Mouse (Mus musculus): ENCODE measurements around the gene Tmem200b.
A peak's percentile ranks its signal among the peaks of the same experiment; 100 is the strongest.

The Tmem200b gene

DNA sequence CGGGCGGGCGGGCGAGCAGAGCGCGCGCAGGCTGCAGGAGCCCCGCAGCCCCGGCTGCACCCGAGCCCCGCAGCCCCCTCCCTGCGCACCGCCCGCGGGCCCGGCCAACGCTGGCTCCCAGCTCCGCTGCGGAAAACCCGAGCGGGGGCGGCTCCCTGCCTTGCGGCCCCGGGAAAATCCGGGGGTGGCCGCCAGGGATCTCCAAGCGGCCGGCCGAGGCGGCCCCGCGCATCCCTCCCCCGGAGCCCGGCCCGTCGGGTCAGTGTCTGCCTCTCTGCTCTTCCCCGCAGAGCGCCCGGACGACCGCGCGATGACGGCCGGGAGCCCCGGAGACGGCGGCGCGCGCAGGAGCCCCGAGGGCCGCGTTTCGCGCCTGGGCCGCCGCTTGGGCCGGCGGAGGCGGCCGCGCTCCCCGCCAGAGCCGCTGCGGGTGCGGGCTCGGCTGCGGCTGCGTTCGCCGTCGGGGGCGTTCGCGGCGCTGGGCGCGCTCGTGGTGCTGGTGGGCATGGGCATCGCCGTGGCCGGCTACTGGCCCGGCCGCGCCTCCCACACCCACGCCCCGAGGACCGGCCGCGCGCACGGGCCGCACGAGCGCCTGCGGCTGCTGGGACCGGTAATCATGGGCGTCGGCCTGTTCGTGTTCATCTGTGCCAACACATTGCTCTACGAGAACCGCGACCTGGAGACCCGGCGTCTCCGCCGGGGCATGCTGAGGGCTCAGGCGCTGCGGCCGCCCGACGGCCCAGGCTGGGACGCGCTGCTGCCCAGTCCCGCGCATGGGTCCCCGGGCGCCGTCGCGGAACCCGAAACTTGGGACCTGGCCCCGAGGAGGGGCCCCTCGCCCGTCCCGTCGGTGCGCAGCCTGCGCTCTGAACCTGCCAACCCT, at the start of gene Tmem200b:
Tmem200b (plus strand) TSS at position 311 of the 886 bp plus-strand sequence.
- peak in 1 of 2 experiments; percentile 53 for DNase-seq (ENCODE audit: low spot score in 2 of 2)

DNA sequence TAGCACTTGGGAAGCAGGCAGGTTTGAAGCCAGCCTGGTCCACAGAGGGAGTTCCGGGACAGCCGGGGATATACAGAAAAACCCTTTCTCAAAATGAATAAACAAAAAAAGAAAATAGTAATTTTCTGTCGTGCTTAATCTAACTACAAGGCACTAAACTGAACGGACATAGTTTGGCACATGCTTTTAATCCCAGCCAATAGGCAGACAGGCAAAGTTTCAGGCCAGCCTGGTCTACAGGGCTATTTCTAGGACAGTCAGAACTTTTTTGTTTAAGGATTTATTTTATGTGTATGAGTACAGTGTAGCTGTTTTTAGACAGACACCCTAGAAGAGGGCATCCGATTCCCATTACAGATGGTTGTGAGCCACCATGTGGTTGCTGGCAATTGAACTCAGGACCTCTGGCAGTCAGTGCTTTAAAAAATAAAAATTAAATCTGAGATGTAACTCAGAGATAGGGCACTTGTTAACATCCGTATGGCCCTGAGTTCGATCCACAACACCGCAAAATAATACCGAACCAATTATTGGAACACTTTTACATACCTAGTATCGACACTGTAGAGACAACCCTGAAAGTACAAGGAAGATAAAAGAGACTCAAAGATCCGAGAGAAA, 48.8 kb upstream of the Tmem200b start:
- no peak for DNase-seq (ENCODE audit: low spot score in 2 of 2)

DNA sequence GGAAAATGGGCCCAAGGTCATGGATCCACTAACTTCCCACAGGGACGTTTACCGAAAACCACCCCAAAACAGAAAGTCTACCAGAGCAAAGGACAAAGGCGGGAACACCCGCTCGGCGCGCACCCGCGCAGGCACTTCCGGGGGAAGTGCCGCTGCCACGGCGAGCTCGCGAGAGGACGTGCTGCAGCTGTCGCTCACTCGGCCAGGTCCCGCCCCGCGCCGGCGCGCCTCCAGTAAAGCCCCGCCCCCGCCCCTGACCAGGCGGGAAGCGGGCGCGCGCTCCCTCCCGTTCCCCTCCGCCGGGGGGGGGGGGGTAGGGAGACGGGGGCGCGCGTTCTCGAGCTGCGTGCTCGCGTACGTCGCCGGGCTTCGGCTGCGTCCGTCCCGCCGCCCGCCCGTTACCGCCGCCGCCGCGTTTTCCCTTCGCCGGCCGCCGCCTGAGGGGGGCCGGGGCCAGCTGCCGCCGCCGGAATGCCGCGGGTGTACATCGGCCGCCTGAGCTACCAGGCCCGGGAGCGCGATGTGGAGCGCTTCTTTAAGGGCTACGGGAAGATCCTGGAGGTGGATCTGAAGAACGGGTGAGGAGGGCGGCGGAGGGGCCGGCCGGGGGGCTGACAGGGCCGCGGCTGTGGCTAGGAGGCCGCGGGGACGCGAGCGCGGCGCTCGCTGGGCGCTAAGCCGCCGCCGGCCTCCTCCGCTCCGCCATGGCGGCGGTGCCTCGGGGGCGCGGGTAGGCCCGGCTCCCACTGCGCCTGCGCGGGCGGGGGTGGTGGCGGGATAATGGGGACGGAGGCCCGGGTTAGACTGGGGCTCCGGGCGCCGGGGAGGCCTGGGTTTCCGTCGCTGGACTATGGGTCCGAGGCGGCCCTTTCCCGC, 48.0 kb upstream of the Tmem200b start, which contains the start of gene Srsf4:
Srsf4 (plus strand) TSS at position 325 of the 876 bp plus-strand sequence.
- peak; percentile 97 for DNase-seq (ENCODE audit: low spot score in 2 of 2)

DNA sequence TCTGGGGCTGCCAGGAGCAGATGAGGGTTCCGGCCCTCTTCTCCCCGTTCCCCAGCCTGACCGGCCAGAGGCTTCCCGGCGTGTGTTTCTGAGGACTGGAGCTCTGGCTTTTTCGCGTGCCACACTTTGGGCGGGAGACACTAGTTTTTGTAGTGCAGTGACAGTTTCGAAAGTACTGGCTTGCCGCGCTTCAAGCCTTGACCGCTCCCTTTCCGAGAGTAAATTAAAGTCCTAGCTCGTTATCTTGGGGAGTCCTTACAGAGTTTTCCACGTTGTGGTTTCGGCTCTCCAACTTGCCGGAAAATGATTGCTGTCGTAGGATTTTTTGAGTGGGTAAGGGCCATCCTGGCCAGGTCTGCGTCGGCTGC, 47.4 kb upstream of the Tmem200b start:
- DNase-seq (ENCODE audit: low spot score in 2 of 2): no peak

DNA sequence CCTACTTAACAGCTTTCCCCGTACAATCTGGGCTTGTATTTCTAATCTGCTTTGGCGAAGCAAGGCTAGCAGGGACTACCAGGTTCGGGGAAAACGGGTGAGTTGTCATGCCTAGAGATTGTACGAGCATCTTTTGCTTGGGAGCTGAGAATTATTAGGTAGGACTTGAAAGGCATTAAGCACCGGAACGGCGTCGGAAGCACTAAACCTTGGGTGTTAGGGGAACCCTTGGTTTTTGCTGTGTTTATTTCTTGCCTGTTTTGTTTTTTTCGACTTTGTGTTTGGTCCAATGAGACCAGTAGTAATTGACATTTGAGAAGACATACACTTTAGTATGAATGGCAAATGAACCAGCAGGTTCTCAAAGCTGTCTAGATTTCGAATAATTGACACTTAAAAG, 47.0 kb upstream of the Tmem200b start:
- no peak for DNase-seq (ENCODE audit: low spot score in 2 of 2)

DNA sequence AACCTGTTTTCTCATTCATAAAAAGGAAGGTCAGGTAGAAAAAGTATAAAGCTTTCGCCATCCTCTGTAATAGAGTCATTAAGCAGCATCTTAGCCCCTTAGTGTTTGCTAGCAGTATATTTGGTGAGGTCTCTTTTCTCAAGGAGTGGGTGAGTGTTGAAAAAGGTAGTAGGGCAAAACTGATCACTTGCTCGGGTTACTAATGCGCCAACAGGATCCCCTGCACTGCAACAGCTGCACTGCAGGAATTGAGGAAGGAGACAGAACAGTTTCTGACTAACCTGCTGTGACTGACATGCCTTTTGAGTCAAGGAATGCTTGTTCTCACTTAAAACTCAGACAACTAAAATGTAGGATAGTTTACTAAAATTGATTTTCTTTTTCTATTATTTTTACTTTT, 46.3 kb upstream of the Tmem200b start:
- DNase-seq (ENCODE audit: low spot score in 2 of 2): no peak

DNA sequence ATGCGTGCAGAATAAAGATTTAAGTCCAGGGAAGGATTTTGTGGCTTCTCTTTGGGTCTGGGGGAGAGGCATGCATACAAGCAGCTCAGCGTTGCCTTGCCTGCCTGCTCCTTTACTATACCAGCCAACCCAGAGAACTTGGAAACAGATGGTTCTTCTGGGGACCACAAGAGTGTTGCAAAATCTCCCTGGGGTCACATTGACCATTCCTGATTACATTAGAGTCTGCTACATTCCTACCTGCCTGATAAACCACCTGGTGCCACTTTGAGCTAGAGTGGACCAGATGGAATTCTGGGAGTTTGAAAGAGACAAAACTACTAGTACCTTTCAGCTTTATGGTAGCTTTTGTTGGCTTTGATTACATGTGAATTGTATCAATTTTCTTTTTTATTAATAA, 44.7 kb upstream of the Tmem200b start:
- no peak for DNase-seq (ENCODE audit: low spot score in 2 of 2)

DNA sequence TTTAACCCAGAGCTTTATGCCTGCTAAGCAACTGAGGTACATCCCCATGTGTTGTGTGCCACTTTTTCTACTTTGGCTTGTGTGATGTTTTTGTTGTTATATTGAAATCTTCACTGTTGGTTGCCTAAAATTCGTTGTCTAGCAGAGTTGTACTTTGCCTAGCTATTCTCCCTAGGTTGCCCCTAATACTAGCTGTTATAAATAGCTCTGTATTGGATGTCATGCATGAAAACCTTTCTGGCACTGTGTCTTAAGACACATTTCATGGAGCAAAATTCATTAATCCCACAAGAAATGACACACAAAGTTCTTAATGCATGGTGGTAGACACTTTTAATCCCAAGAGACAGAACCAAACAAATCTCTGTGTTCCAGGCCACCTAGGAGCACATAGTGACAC, 41.9 kb upstream of the Tmem200b start:
- no peak for DNase-seq (ENCODE audit: low spot score in 2 of 2)

DNA sequence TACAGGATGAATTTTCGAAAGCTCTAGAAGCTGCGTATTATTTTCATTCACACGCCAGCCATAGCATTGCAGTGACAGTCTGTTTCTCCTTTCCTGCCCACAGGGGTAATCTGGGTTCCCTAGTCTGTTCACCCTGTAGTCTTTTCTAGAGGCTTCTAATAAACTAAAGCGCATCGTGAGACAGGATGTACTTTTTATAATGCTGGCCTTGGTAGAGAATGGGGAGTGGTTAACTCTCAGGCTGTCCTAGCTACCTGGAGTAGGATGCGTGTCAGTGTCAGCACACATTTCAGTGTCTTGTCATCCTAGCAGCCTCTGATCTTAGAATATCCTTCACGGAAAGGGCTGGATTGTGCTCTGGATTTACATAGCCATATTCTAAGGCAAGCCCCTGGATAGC, 40.3 kb upstream of the Tmem200b start:
- DNase-seq (ENCODE audit: low spot score in 2 of 2): no peak

DNA sequence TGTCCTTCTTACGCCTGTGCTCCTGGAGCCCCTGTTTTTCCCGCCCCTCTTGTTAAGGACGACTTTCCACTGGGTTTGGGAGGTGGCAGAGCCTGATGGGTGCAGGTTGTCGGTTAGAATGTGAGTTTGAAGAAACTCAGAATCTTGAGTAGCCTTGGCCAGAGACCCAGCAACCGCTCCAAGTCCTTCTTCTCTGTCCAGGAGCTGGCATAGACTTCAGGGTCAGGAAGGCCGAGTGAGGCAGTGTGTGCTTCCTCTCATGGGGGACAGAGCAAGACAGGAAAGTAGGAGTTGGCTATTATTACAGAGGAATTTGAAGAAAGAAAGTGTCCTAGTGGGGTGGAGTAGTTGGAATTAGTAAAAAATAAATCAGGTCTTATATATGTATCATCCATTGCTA, 38.0 kb upstream of the Tmem200b start:
- no peak for DNase-seq (ENCODE audit: low spot score in 2 of 2)

DNA sequence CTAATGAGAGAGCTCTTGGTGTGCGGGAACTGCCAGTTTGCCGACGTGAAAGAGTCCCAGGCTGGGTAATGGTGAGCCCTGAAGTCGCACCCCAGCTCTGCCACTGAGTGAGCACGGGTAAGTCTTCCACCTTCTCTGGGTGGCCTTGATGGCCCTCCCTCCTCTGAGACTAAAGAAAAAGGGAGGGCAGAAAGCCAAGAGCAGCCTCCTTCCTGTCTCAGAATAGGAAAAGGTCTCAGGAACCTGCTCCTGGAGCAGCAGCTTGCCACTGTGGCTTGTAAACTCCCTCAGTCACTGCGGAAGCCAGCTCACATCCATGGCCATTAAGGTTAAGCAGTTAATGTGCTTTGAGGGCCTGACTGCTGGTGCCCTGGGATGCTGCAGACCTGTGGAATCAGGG, 36.2 kb upstream of the Tmem200b start:
- no peak for DNase-seq (ENCODE audit: low spot score in 2 of 2)

DNA sequence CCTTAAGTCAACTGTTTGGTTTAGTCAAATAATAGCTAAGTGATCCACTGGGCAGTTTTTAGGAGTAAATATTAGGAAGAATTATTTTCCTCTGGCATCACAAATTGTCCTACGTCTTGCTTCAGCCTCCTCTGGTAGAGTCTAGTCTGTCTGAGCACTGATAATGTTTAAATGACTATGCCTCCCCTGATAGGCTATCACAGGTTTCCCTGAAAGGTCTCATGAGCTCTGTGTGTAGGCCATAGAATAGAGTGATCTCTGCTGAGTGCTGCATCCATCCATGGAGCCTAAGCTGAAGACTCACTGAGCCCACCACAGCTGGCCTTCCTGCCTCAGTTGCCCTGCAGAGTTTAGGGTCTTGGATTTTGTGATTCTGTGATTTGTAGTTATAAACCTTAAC, 33.0 kb upstream of the Tmem200b start:
- no peak for DNase-seq (ENCODE audit: low spot score in 2 of 2)

DNA sequence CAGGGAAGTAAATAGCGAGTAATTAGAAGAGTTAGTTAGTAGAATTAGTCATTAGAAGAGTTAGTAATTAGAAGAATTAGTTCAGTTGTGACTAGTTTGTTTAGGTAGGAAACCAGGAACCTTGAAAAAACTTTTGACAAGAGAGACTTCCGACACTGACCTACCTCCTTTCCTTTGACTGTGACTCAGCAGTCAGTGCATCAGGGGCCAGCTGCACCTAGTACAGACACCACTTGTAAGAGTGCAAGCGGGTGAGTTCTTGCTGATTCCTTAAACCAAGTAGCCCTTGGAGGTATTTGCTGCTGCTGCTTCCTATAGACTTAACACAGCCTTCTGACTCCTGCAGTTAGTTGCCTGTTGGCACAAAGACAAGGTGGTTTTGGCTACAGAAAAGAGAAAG, 30.9 kb upstream of the Tmem200b start:
- no peak for DNase-seq (ENCODE audit: low spot score in 2 of 2)

DNA sequence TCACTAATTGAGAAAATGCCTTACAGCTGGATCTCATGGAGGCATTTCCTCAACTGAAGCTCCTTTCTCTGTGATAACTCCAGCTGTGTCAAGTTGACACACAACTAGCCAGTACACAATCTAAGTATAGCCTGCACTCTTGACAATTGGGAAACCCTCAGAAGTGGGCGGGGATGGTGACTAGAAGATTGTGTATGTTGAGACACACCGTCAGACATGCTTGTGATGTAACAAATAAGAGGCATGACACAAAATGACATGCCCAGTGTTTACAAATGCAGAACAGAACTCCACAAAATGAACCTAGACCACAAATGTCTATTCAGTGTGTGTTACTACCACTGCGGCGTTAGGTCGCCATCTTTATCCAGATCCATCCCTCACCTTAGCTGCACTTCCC, 24.5 kb upstream of the Tmem200b start:
- DNase-seq (ENCODE audit: low spot score in 2 of 2): no peak

DNA sequence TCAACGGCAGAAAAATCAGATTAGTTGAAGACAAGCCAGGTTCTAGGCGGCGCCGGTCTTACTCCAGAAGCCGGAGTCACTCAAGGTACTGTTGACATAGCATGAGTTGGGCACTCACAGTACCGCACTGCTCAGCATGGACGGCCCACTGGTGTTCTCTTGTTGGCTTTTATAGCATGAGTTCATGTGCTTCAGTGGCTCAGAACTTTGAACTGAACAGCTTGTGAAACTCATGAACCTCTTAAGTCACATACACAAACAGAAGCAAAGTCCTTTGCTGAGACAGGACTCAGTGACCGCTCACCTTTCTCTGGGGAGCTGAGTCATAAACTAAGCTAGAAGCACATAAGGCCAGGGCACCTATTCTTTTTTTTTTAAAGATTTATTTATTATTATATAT, 23.8 kb upstream of the Tmem200b start:
- DNase-seq (ENCODE audit: low spot score in 2 of 2): no peak

DNA sequence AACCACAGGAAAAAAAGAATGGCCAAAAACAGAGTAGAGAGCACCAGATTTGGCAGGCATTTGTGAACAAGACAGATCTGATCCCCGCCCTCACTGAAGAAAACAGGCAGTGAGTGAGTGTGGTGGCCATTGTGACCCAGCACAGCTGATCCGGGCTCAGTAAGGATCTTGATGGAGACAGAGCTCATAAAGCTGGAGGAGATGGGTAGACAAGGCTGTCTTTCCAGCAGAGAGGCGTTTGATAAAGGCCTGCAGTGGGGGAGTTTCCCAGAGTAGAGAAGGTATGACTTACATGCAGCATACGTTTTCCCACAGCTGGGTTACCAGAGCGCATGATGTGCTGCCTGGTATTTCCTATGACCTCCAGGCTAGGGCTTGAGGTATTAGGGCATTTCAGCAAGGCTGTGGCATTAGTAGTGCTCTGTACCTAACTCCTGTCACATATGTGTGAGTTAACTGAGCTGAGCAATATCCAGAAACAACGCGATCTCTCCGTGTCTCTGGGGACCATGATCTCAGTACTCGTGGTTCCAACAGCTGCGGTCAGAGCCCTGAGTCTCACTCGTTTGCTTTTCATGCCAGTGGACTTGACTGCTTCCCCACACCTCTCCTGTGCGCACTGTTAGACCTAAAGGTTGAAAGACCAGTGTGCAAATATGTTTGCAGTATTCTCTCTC, 22.9 kb upstream of the Tmem200b start:
- DNase-seq (ENCODE audit: low spot score in 2 of 2): no peak

DNA sequence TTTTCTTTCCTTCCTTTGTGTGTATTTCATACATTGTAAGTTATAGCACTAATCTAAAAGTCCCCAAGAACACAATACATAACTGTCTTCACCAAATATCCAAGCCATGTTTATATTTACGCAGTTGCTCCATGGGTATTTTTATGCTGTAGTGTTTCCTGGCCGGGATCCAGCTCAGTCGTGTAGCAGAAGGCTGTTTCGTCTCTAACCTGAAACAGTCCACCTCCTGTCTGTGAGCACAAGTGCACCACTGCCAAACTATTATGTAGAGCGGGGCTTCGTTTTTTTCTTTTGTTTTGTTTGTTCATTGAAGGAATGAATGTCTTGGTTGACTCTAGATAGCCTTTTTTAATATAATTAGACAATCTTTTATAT, 22.4 kb upstream of the Tmem200b start:
- DNase-seq (ENCODE audit: low spot score in 2 of 2): peak in 1 of 2 experiments; percentile 46

DNA sequence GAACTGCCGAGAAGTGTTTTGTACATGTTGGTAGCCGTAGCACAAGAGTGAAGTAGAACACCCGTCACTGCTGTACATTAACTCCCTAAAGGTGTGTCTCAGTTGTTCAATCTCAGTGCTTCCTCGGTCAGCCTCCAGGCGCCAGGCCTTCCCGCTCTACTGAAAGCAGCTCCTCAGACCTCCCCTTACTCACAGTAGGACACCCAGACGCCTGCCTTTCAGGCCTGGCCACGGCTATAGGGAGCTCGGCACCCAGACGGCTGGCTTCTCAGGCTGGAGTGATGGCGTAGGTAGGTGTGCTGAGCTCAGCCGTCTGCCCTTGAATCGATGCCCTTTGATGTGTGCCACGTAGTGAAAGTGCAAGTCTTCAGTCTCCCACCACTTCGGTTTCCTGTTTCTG, 20.5 kb upstream of the Tmem200b start:
- DNase-seq (ENCODE audit: low spot score in 2 of 2): no peak

DNA sequence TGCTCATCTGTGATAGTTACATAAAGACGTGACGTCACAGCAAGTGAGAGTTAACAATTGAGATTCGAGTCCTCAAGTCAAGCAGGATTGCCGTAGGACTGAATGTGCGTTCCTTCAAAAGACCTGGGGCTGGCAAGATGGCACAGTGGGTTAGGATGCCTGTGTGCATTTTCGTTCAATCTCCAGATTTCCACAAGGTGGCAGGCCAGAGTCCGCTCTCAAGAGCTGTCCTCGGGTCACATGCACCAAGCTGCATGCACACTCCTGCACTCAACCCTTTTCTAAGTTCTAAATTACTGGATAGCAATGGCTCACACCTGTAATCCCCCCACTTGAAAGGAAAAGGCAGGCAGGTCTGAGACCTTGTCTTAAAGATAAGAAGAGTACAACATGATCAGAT, 17.1 kb upstream of the Tmem200b start:
- DNase-seq (ENCODE audit: low spot score in 2 of 2): peak; percentile 71 to 76

DNA sequence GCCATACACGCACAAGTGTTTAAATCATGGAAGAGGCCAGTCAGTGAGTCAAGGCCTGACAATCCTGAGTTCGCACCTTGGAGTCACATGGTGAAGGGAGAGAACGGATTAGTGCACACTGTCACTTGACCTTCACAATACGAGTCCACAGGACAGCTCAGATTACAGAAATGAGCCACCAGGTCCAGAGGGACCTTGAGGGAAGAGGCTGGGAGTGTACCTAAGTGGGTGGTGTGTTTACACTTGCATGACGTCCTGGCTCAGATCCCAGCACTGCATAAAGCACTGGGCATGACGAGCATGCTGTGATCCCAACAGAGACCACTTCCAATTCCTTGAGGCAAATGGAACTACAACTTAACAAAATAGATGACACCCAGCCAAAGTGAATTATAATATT, 15.1 kb upstream of the Tmem200b start:
- no peak for DNase-seq (ENCODE audit: low spot score in 2 of 2)

DNA sequence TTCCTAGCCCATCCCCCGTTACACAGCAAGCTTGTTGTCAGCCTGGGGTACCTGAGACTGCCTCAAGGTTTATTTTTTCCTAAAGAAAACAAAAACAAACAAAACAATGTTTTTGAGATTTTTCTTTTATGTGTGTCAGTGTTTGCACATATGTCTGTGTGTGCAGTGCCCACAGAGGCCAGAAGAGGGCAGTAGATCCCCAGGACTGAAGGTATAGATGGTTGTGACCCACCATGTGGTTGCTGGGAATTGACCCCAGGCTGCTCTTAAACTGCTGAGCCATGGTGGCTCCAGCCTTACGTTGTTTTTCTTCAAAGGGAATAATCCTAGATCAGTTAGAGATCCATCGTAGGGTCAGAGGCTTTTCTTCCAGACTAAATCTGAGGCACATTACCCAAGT, 13.7 kb upstream of the Tmem200b start:
- no peak for DNase-seq (ENCODE audit: low spot score in 2 of 2)
